Mouse (Mus musculus): ENCODE results near the gene Exph5. TPM values are rescaled to one million over a fixed set of nuclear protein-coding genes. Genes with fewer than 3 reads are reported as not detected.

Exph5 gene
- total RNA-seq, 2 experiments from 2014 or later: 0.70 to 1.1 TPM

- no peak for DNase-seq
Observed at GRCm38 (mm10) chr9:53320894-53321650, 19.6 kb downstream of the Exph5 start.

- no peak for DNase-seq
Observed at GRCm38 (mm10) chr9:53321683-53322082, 20.2 kb downstream of the Exph5 start.

GRCm38 (mm10) chr9:53323419-53324251, 22.2 kb downstream of the Exph5 start:
- peak; percentile 21 for DNase-seq

GRCm38 (mm10) chr9:53325363-53326090, 24.1 kb downstream of the Exph5 start:
- DNase-seq: no peak

GRCm38 (mm10) chr9:53328203-53328602, 26.7 kb downstream of the Exph5 start:
- no peak for DNase-seq

GRCm38 (mm10) chr9:53329301-53330206, 28.1 kb downstream of the Exph5 start:
- DNase-seq: no peak

- DNase-seq: no peak
Observed at GRCm38 (mm10) chr9:53330247-53330646, 28.8 kb downstream of the Exph5 start.

- no peak for DNase-seq
Observed at GRCm38 (mm10) chr9:53333436-53333835, 32.0 kb downstream of the Exph5 start.

- DNase-seq: no peak
Observed at GRCm38 (mm10) chr9:53335131-53335530, 33.7 kb downstream of the Exph5 start.

GRCm38 (mm10) chr9:53339603-53340002, 38.1 kb downstream of the Exph5 start:
- no peak for DNase-seq

- DNase-seq: no peak
Observed at GRCm38 (mm10) chr9:53340328-53340916, 39.0 kb downstream of the Exph5 start.

GRCm38 (mm10) chr9:53340969-53341368, 39.5 kb downstream of the Exph5 start:
- DNase-seq: peak; percentile 23

GRCm38 (mm10) chr9:53341981-53342380, 40.5 kb downstream of the Exph5 start:
- no peak for DNase-seq

- no peak for DNase-seq
Observed at GRCm38 (mm10) chr9:53344646-53345432, 43.4 kb downstream of the Exph5 start.

GRCm38 (mm10) chr9:53345728-53346127, 44.3 kb downstream of the Exph5 start:
- no peak for DNase-seq

GRCm38 (mm10) chr9:53346402-53346801, 44.9 kb downstream of the Exph5 start:
- DNase-seq: no peak

GRCm38 (mm10) chr9:53349211-53349610, 47.7 kb downstream of the Exph5 start:
- no peak for DNase-seq

- no peak for DNase-seq
Observed at GRCm38 (mm10) chr9:53350331-53350730, 48.9 kb downstream of the Exph5 start.

GRCm38 (mm10) chr9:53351899-53352298, 50.4 kb downstream of the Exph5 start:
- DNase-seq: no peak

- DNase-seq: no peak
Observed at GRCm38 (mm10) chr9:53353161-53353560, 51.7 kb downstream of the Exph5 start.

All from adrenal gland, postnatal 10 days (tissue).